Mouse (Mus musculus) ES-CJ7 (cell line): ENCODE results near the gene Hist1h2bj.

Experiments used
- DNase-seq: peaks from one replicate; pipeline ENCODE4 v3.0.0; 2011; ENCODE audit warnings: low read depth, low spot score

Gene Hist1h2bj

DNA sequence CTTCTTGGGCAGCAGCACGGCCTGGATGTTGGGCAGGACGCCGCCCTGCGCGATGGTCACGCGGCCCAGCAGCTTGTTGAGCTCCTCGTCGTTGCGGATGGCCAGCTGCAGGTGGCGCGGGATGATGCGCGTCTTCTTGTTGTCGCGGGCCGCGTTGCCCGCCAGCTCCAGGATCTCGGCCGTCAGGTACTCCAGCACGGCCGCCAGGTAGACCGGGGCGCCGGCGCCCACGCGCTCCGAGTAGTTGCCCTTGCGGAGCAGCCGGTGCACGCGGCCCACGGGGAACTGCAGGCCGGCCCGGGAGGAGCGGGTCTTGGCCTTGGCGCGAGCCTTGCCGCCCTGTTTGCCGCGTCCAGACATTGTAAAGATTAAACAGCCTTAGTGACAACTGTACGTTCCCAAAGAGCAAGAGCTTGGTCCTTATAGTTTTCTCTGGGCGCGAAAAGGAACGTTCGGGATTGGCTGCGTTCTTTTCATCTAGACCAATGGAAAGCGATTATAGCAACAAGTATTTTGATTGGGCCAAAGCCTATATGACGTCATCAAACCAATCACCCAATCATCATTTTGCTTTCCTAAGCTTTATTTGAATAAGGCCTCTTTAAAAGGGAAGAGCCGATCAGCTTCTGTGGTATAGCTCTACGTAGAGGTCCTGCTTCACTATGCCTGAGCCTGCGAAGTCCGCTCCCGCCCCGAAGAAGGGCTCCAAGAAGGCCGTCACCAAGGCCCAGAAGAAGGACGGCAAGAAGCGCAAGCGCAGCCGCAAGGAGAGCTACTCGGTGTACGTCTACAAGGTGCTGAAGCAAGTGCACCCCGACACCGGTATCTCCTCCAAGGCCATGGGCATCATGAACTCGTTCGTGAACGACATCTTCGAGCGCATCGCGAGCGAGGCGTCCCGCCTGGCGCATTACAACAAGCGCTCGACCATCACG, at the start of gene Hist1h2bj, which contains the start of gene Hist1h2ag:
Hist1h2bj (plus strand) TSS at position 647 of the 935 bp plus-strand sequence.
Hist1h2ag (minus strand) TSS at position 377 of the 935 bp plus-strand sequence.
- peak; percentile 99 for DNase-seq

- DNase-seq: peak; percentile 93
These were observed 48.9 kb upstream of the Hist1h2bj start for GRCm38 (mm10) chr13:21993957-21994738.

GRCm38 (mm10) chr13:21994896-21995295, 48.1 kb upstream of the Hist1h2bj start:
- no peak for DNase-seq

- peak; percentile 90 for DNase-seq
These were observed 47.6 kb upstream of the Hist1h2bj start for GRCm38 (mm10) chr13:21995331-21995914.

DNA sequence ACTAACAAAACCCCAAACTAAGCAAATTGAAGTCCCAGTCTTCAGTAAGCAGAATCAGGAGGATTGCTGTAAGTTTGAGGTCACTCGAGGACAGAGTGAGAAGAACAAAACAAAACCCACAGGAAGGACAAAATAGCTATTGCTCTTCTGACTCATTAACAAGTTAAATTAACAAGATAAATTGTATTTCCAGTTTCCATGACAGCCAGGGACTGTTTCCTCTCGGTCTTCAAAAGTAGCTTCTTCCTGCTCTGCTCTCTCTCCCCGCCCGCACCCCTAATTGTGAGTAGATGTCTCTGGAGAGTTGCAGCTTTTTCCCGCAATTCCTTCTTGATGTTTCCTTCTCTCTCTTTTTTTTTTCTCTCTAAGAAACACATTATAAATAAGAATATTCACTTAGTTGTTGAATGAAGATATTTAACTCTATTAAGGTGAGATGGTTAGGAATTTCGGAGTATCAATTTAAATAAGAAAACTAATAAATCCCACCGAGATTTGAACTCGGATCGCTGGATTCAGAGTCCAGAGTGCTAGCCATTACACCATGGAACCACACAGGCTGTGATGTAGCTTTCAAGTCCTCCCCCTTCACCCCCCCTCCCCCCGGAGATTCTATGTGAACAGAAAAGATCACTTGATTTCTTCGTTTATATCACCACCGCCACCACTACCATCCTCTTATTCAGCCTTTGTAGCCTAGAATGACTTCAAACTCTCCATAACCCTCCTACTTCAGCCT, 46.7 kb upstream of the Hist1h2bj start:
- DNase-seq: peak; percentile 71

GRCm38 (mm10) chr13:21996840-21997185, 46.2 kb upstream of the Hist1h2bj start:
- DNase-seq: peak; percentile 27

DNA sequence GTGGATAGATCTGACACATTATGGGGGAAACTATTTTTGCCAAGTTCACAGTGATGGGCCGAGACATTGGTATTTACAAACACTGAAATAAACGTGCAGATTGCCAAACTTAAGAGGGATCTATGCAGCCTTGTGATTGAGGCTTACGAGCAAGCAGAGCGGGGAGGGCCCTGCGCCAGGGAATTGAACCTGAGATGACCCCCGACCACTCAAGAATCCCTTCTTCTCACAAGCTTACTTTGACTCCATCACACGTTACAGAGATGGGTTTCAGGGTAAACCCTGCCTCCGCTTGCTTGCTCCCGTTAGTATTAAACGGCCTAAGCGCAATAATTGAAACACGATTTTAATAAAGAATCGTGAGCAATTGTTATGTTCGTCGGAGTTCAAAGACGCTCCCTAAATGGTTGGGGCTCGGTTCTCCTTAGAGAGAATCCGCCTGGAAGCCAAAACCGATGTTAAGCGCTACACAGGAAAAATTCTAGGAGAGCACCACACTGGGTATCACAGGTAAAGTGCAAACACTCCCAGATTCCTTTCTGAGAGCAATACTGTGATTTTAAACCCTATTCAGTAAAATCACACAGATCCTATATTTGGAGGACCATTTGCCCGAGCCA, 45.7 kb upstream of the Hist1h2bj start:
- DNase-seq: no peak

- DNase-seq: peak; percentile 27
These were observed 45.2 kb upstream of the Hist1h2bj start for GRCm38 (mm10) chr13:21997821-21998220.

- DNase-seq: no peak
These were observed 44.6 kb upstream of the Hist1h2bj start for GRCm38 (mm10) chr13:21998412-21998811.

GRCm38 (mm10) chr13:21999147-21999546, 43.9 kb upstream of the Hist1h2bj start:
- DNase-seq: no peak

GRCm38 (mm10) chr13:22001346-22001745, 41.7 kb upstream of the Hist1h2bj start:
- no peak for DNase-seq

GRCm38 (mm10) chr13:22001823-22002222, 41.2 kb upstream of the Hist1h2bj start:
- DNase-seq: no peak

- peak; percentile 47 for DNase-seq
These were observed 37.2 kb upstream of the Hist1h2bj start for GRCm38 (mm10) chr13:22005605-22006333.

DNA sequence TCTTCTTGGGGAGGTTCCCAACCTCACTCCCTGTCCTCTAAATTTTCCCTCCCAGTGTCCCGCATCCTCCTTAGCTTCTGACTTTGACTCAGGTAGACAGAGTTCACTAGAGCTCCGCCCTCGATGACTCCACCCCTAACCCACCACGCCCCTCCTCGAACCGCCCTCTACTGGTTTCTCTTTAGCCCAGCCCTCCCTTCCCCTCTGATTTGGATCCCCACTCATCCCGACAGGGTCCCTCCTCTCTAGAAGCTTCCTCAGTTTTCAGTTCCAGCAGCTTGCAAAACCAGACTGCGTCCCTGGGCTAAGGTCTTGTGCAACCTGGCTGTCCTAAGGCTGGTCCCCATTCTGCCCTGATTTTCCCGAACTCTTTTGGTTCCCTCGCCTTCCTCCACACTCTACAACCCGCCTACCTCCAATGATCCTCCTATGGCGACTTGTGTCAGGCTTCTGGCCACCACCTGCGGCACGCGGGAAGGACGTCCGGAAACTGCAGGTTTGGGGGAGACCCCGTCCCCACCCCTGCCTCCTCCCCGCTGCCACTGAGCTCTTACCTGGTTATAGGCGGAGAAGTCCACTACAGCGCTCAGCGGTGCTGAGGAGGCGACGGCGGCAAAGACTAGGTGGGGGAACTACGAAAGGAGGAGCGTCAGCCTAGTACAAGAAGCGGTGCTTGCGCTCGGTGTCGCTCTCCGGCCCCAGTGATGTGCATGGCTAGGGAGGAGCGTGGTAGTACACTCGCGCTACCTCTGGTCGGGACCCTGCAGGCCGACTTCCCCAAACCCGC, 36.5 kb upstream of the Hist1h2bj start:
- peak; percentile 89 for DNase-seq

- DNase-seq: no peak
These were observed 35.9 kb upstream of the Hist1h2bj start for GRCm38 (mm10) chr13:22007121-22007510.

GRCm38 (mm10) chr13:22007872-22008271, 35.1 kb upstream of the Hist1h2bj start:
- DNase-seq: no peak

GRCm38 (mm10) chr13:22008707-22009106, 34.3 kb upstream of the Hist1h2bj start:
- DNase-seq: no peak

DNA sequence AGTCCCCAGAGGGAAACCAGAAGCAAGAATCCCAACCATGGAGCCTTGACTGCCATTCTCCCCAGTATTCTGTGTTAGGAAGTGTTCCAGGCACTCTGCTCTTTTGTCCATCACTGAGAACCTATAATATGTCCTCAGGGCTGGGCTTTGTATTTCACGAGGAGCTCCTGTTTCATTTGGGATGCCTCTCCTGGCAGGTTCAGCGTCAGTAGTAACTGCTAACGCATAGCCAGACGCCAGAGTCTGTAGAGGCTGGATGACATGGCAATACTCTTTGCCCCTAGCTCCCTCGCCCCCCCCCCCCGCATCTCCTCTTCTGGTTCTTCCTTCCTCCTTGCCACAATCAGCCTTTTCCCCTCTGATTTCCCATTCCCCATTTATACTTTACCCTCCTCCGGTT, 33.4 kb upstream of the Hist1h2bj start, which contains the start of gene Prss16:
Prss16 (minus strand) TSS at position 101 of the 400 bp plus-strand sequence.
- DNase-seq: no peak

GRCm38 (mm10) chr13:22013716-22014115, 29.3 kb upstream of the Hist1h2bj start:
- no peak for DNase-seq
